Mouse (Mus musculus) embryo, embryonic 10.5 days (tissue): ENCODE data around the gene Dnmbp.

ENCODE experiments used
- DNase-seq: peaks from one replicate; pipeline ENCODE4 v3.0.0-alpha.2; 2015; ENCODE audit warnings: low spot score

Dnmbp gene

DNA sequence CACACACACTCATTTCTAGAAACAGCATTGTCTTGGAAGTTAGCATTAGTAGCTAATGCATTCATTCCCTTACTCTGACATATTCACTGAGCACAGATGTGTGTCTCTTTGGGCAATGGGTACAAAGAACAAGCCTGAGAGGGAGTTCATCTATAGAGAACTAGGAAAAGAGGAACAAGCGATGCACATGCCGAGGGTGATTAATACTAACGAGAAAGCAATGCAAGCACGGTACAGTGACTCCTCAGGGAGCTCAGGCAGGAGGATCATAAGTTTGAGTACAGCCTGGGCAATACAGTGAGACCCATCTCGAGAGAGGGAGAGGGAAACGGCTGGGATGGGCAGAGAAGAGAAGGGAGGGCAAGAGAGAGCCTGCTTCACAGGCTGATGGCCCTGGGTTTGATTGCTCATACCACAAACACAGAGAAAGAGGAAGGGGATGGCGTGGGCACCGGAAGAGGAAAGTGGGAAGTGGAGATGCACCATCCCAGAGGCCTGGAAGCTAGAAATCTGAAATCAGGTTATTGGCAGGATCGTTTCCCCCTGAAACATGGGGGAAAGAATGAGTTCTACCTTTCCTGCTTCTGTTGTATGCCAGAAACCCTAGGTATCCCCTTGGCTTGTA, 138.5 kb downstream of the Dnmbp start:
- DNase-seq: no peak

DNA sequence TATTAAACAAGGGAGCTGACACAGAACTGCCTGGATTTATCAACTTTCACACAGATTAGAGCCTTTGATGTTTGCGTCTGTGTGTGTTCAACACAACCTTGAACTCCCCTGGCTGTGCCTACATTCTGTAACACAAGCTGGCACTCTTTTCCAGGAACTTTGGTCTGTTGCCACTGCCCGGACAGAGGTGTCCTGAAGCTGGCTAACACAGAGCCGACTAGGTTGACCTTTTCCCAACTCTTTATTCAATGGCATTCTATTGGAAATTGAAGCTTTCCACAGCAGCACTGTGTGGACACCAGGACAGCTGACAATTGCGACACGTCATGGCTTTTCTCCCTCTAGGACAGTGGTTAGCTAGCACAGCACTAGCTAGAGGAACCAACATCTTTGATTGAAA, 142.8 kb downstream of the Dnmbp start:
- no peak for DNase-seq
